ENCODE assay signal across 20 mouse cellular contexts in genomic region chr9:123768443-123768842, GRCm38 (mm10). TPM values are rescaled to one million over a fixed set of nuclear protein-coding genes. Genes with fewer than 3 reads are reported as not detected.
DNase-seq lines count a peak whose midpoint lies in the region; ATAC-seq and TF ChIP-seq lines count a peak whose summit lies in the region.
"Had no signal": no experiment of that assay in that cellular context is flagged by ENCODE, and none has a peak within 500 bp of the region (broad histone marks: within the 10 kb centered on the region; RNA-seq: fewer than 3 reads in every experiment).

No protein-coding gene starts in this region.

- no peak for ATAC-seq in kidney, embryonic 16.5 days (ENCODE audit: low FRiP score, low TSS enrichment)
- ATAC-seq in intestine, postnatal 0 days: peak; percentile 84
- ATAC-seq: liver, embryonic 12.5 days had no signal

- no peak overlapping the region for H3K4me2 ChIP-seq in kidney, embryonic 16.5 days (replicated peaks; ENCODE audit: low read depth, low read length)
- no peak overlapping the region for H3K4me2 ChIP-seq in intestine, postnatal 0 days (replicated peaks; ENCODE audit: low read depth)
- H3K4me2 ChIP-seq: forebrain, embryonic 12.5 days; heart, embryonic 11.5 days; hindbrain, embryonic 15.5 days; kidney, embryonic 15.5 days; liver, embryonic 12.5 days; lung, embryonic 15.5 days; midbrain, embryonic 11.5 days had no signal

- H3K9me3 ChIP-seq in kidney, embryonic 16.5 days (ENCODE audit: low read length): no peaks in the 10 kb centered on the region
- H3K9me3 ChIP-seq in intestine, postnatal 0 days (ENCODE audit: control insufficient read depth): no peaks in the 10 kb centered on the region
- H3K9me3 ChIP-seq: forebrain, embryonic 12.5 days; hindbrain, embryonic 15.5 days; kidney, embryonic 15.5 days; liver, embryonic 12.5 days; lung, embryonic 15.5 days had no signal

- no peak overlapping the region for H3K27ac ChIP-seq in kidney, embryonic 16.5 days (ENCODE audit: low read length)
- no peak overlapping the region for H3K27ac ChIP-seq in intestine, postnatal 0 days (ENCODE audit: low read depth, low read length)
- H3K27ac ChIP-seq: forebrain, embryonic 12.5 days; hindbrain, embryonic 15.5 days; kidney, embryonic 15.5 days; liver, embryonic 12.5 days; lung, embryonic 15.5 days had no signal

- H3K4me1 ChIP-seq in kidney, embryonic 16.5 days (ENCODE audit: insufficient read depth, low read length): no peaks in the 10 kb centered on the region
- H3K4me1 ChIP-seq in intestine, postnatal 0 days (replicated peaks; ENCODE audit: control insufficient read depth, insufficient read depth, low read length): no peaks in the 10 kb centered on the region
- H3K4me1 ChIP-seq: forebrain, embryonic 12.5 days; hindbrain, embryonic 15.5 days; kidney, embryonic 15.5 days; liver, embryonic 12.5 days; lung, embryonic 15.5 days had no signal

- no peaks in the 10 kb centered on the region for H3K36me3 ChIP-seq in kidney, embryonic 16.5 days (ENCODE audit: insufficient read depth, low read length)
- H3K36me3 ChIP-seq in intestine, postnatal 0 days (ENCODE audit: control insufficient read depth, insufficient read depth): no peaks in the 10 kb centered on the region
- H3K36me3 ChIP-seq: forebrain, embryonic 12.5 days; hindbrain, embryonic 15.5 days; kidney, embryonic 15.5 days; liver, embryonic 12.5 days; lung, embryonic 15.5 days had no signal

- TF ChIP-seq CTCF in intestine, postnatal 0 days (IDR thresholded peaks at IDR 0.05; ENCODE audit: low read depth): no peak

- H3K4me3 ChIP-seq in kidney, embryonic 16.5 days (ENCODE audit: low read length): no peak overlapping the region
- no peak overlapping the region for H3K4me3 ChIP-seq in intestine, postnatal 0 days (ENCODE audit: low read depth, low read length)
- H3K4me3 ChIP-seq: forebrain, embryonic 12.5 days; hindbrain, embryonic 15.5 days; kidney, embryonic 15.5 days; liver, embryonic 12.5 days; lung, embryonic 15.5 days had no signal

- WGBS in kidney, embryonic 16.5 days: 88% methylated on average over 1 of the region's 1 CpGs
- WGBS in intestine, postnatal 0 days: 30% methylated on average over 1 of the region's 1 CpGs

- H3K9ac ChIP-seq in kidney, embryonic 16.5 days (replicated peaks; ENCODE audit: low read length): no peak overlapping the region
- H3K9ac ChIP-seq in intestine, postnatal 0 days (ENCODE audit: low read depth, low read length): no peak overlapping the region
- H3K9ac ChIP-seq: forebrain, embryonic 12.5 days; hindbrain, embryonic 15.5 days; kidney, embryonic 15.5 days; liver, embryonic 12.5 days; lung, embryonic 15.5 days had no signal

- no peaks in the 10 kb centered on the region for H3K27me3 ChIP-seq in kidney, embryonic 16.5 days (ENCODE audit: insufficient read depth, low read length)
- no peaks in the 10 kb centered on the region for H3K27me3 ChIP-seq in intestine, postnatal 0 days (replicated peaks; ENCODE audit: control insufficient read depth, insufficient read depth, low read length)
- H3K27me3 ChIP-seq: forebrain, embryonic 12.5 days; hindbrain, embryonic 15.5 days; kidney, embryonic 15.5 days; liver, embryonic 12.5 days; lung, embryonic 15.5 days had no signal

- DNase-seq in kidney, adult 9 months: peak; percentile 6
- peak; percentile 53 for DNase-seq in 416B (ENCODE audit: low read depth)
- DNase-seq in adrenal gland, postnatal 10 days: peak; percentile 28
- no peak for DNase-seq in ovary, adult 18-20 months (ENCODE audit: low spot score)
- no peak for DNase-seq in cerebellum, adult 9-11 months
- DNase-seq: cerebellum, postnatal 14 days; gastrocnemius, postnatal 36 days; layer of hippocampus, postnatal 36 days; retina, postnatal 1 day had no signal

RNA-seq across cellular contexts. Expression of gene Cxcr6, which starts 37.8 kb away (rescaled TPM):
- polyA plus RNA-seq in kidney, embryonic 16.5 days (2015; fragmentation: Nextera tagmentation; extraction: Ambion mirVana): 0.30 and 0.54 TPM in 2 replicates
- total RNA-seq in adrenal gland, postnatal 10 days (2021): under 1 TPM; 0.30 to 0.54 TPM
- 0.90 and 1.3 TPM in 2 replicates for polyA plus RNA-seq in intestine, postnatal 0 days (2015; fragmentation: Nextera tagmentation; extraction: Ambion mirVana)
- total RNA-seq: gastrocnemius, postnatal 36 days; layer of hippocampus, adult 18-20 months; layer of hippocampus, postnatal 36 days; left cerebral cortex, postnatal 36 days had no signal

RNA-seq across cellular contexts. Expression of gene Lztfl1, which starts 50.9 kb away (rescaled TPM):
- 48.1 and 48.4 TPM in 2 replicates for polyA plus RNA-seq in kidney, embryonic 16.5 days (2015; fragmentation: Nextera tagmentation; extraction: Ambion mirVana)
- 10 to 100 TPM; 36.6 to 40.3 TPM for total RNA-seq in adrenal gland, postnatal 10 days (2021)
- 25.0 and 26.1 TPM in 2 replicates for polyA plus RNA-seq in intestine, postnatal 0 days (2015; fragmentation: Nextera tagmentation; extraction: Ambion mirVana)

Comparison
In these comparisons a context has a peak if more than half of its experiments do, and no peak if none do; other contexts are left out.
1. DNase-seq: peak in kidney, adult 9 months (single experiment), 416B (single experiment) and adrenal gland, postnatal 10 days (single experiment); none in ovary, adult 18-20 months (single experiment) and cerebellum, adult 9-11 months (single experiment).